Mouse (Mus musculus) adrenal gland, postnatal 25 days (tissue): ENCODE data around the gene Cd300ld4. TPM values are rescaled to one million over a fixed set of nuclear protein-coding genes. Genes with fewer than 3 reads are reported as not detected.
A peak's percentile ranks its signal among the peaks of the same experiment; 100 is the strongest.
"Not testable (repeated sequence)": the region's sequence is repeated elsewhere in the genome, so short reads cannot be mapped to it uniquely, and the experiment has no call there.

ENCODE experiments used
- DNase-seq: peaks from one replicate; pipeline ENCODE4 v3.0.0; 2021; ENCODE audit warnings: mixed read lengths
- long read RNA-seq: library from polyadenylated mRNA; stranded (forward); transcript quantifications from one replicate; pipeline ENCODE4 v2.0.0, GENCODE M21; 2021
- total RNA-seq: library from RNA; stranded (reverse); gene quantifications from 2 replicates; pipeline ENCODE4 v1.2.3, GENCODE M21; 2021

The Cd300ld4 gene
- total RNA-seq: not detected in 2 replicates
- long read RNA-seq: 0 reads

- not testable (repeated sequence) for DNase-seq
Measured at GRCm38 (mm10) chr11:115026912-115027311, at the start of gene Cd300ld4. Gene Cd300ld4, minus strand, starts transcription at chr11:115027012.

- DNase-seq: no peak
Measured at GRCm38 (mm10) chr11:115075859-115076258, 49.0 kb upstream of the Cd300ld4 start.

DNA sequence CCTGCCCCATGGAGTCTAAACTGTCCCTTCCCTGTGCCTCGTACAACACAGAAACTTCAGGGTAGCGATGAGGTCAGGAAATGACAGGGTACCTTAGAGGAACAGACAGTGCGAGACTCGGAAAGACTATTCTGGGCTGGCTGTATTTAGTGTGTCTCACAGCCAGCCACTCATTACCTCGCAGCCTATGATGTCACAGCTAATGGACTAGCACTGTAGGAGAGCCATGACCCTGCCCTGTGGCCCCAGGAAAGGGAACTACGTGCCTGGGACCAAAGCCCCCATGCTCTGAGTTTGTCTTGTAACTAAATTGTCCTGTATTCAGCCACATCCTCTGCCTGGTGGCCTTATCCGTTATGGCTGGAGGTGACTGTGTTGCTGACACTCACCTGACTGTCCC is 48.6 kb upstream of the Cd300ld4 start:
- no peak for DNase-seq

DNA sequence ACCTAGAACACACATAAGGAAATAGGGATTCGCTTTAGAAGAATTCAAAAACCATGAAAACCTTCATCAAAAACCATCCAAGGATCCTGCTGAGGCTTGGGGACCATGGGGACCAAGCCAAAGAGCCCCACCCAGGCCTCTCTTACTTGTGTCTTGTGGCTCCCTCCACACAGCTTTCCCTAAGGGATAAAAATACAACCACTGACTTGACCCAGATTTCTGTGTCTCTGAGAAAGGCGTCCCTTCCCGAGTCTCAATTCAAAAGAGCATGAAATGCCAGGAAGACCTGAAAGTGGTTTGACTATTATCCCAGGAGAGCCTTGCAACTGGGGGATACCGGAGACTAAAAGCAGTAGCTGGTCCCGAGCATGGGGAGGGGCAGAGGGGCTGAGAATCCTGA is 46.2 kb upstream of the Cd300ld4 start:
- no peak for DNase-seq

DNA sequence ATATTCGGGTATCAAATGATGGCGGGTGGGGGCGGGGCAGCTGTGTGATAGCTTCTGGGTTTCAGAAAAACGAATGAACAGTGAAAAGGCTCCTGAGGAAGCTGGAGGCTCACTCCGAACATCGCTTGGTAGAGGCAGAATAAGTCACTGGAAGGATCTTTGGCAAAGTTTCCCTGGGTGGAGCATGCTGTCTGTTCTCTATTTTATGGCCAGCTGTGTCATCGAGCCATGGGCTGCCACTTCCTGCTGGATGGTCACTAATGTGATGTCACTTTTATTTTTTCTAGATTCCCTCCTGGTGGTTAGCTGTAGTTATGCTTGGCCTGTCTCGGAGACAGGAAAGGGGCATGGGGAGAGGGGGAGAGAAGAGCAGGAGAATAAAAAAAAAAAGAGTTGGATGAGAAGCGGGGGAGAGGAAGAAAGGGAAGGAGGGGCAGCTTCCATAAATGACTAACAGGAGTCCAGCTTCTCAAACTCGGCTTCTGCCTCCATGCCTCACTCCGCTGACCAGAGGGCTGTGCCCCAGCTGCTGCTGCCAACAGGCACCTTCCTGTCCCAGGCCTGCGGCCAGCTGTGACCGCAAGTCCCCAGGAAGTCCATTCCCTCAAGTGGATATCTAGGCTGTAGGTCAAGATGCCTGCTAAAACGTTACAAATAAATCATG is 45.0 kb upstream of the Cd300ld4 start:
- DNase-seq: peak; percentile 71

DNA sequence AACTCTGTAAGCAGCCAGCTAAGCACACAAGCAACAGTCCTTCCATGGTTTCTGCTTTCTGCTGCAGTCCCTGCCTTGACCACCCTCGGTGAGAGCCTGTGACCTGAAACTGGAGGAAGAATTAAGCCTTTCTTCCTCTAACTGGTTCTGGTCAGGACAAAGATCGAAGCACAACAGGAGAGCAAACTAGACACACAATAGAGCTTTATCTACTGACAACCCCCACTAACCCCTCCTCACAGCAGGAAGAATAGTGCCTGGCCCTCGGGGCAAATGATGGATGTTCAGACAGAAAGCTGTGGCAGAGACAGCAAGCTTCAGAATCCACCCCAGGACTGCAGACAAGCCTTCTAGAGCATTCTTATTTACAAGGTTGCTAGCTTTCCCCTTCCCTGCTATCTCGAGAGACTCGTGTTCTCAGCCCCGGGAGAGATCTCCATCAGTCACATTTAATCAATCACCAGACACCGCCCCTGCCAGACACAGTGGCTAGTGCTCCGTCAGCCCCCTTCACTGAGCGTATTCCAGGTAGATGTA is 44.3 kb upstream of the Cd300ld4 start:
- no peak for DNase-seq

- DNase-seq: no peak
Measured at GRCm38 (mm10) chr11:115066768-115067167, 40.0 kb upstream of the Cd300ld4 start.

GRCm38 (mm10) chr11:115062077-115062476 is 35.3 kb upstream of the Cd300ld4 start, which contains the start of gene Cd300e:
Gene Cd300e, minus strand, starts transcription at chr11:115062177.
- DNase-seq: no peak

- no peak for DNase-seq
Measured at GRCm38 (mm10) chr11:115059797-115060196, 33.0 kb upstream of the Cd300ld4 start.

DNA sequence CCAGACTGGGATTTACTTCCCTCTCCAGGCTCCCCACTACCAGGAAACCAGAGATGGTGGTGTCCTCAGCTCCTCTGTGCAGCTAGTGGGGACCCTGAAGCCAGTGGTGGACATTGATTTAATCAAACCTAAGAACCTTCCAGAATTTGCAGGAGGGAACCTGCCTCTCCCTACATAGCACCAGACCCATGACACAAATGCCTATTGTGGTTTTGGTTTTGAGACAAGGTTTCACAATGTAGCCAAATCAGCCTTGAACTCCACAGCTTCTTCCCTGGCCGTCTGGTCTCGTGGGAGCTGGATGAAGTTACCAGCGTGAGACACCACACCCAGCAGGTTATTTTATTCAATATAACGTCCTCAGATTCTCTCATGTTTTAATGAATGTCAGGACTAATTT is 31.9 kb upstream of the Cd300ld4 start:
- DNase-seq: no peak

DNA sequence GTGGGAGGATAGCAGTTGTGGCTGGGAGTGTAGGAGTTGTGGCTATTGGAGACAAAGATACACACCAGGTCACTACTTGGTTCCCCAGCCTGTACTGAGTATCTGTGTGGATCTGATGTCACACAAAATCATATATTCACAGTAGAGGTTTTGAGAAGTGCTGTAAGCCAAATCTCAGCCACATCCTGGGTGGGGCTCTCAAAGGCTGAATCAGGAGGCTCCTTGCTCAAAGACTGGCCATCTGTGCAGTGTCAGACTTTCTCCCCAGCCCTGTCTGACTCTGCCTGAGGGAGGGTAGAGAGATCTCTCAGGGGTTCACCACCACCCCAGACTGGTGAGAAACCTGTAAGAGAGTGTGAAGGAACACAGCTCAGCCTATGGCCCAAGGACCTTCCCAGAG is 27.7 kb upstream of the Cd300ld4 start:
- DNase-seq: no peak

DNA sequence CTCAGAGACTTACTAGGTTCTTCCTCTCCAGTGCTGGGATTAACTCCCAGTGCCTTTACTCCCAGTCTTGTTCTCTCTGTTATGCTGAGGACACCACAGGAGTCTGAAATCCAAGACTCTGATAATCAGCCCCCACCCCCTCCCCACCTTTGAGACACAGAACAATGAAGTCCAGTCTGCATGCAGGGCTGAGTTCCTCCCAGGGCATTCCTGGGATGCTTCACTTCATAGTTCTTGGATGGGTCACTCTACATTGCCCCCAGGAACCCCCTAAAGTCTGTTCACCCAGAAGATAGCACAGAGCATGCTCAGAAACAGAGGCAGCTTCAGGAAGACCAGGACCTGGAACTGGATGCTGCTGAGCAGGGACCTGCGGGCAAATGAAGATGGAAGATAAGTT is 26.2 kb upstream of the Cd300ld4 start:
- no peak for DNase-seq

DNA sequence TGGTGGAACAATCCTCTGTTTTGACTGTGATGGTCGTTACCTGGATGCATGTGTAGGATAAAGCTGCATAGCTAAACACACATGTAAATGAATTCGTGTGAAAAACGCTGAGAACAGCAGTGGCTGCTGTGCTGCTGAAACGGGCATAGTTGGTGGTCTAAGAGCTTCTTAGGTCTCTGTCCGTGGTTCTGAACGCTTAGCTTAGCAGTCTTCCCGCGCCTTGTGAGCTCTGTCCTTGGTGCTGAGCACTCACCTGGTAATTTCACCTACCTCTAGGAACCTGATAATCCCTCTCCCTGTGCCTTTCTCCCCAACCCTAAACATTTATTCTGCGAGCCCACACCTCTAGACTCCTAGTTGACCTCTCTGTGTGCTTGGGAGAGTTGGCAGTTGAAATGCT is 25.4 kb upstream of the Cd300ld4 start:
- DNase-seq: peak; percentile 36

DNA sequence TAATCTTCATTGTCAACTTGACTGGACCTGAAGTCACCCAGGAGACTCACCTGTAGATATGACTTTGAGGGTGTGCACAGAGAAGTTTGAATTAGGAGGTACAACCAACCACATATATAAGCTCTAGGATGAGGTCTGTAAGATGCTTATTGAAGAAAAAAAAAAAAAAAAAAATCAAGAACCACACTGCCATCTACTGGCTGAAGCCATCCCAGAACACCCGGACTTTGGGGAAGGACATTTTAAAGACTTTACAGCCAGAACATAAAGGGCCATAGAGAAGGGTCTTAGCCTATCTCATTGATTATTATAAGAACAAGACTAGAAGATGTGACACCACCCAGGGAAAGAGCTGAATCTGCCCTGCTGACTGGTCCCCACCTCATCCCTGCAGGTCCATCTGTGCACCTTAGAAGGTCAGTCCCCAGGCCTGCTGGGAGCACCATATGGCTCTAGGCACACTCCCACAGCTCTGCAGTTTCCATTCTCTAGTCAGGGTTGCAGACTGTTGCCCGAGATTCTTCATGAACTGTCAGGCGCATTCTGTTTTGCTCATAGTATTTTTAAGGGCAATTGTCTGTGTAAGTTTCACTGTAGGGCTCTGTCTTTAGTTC is 22.6 kb upstream of the Cd300ld4 start:
- no peak for DNase-seq

- no peak for DNase-seq
Measured at GRCm38 (mm10) chr11:115048259-115048658, 21.4 kb upstream of the Cd300ld4 start, which contains the start of gene Cd300ld3. Gene Cd300ld3, minus strand, starts transcription at chr11:115048409.

- DNase-seq: not testable (repeated sequence)
Measured at GRCm38 (mm10) chr11:115037669-115038068, 10.9 kb upstream of the Cd300ld4 start, which contains the start of gene Cd300ld5. Gene Cd300ld5, minus strand, starts transcription at chr11:115037769.

DNA sequence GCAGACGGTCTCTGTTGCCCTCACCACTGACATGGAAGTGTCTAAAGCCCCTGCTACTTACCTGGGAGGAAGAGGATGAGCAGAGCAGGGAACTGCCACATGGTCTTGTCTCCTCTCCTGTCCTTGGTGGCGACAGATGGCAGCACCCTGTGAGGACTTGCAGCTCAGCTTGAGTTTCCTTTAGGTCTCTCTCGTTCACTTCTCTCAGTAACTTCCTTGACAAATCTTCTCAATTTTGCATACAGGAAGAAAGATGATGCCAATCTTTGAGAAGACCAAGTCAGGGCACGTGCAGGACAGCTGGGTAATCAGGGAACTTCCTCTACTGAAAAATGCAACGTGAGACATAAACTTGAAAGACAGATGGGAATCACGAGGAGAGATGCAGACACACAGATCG is 10.7 kb downstream of the Cd300ld4 start, which contains the start of gene Cd300ld2:
TSS of gene Cd300ld2 (minus strand) at position 101 of the 400 bp plus-strand sequence.
- DNase-seq: not testable (repeated sequence)

DNA sequence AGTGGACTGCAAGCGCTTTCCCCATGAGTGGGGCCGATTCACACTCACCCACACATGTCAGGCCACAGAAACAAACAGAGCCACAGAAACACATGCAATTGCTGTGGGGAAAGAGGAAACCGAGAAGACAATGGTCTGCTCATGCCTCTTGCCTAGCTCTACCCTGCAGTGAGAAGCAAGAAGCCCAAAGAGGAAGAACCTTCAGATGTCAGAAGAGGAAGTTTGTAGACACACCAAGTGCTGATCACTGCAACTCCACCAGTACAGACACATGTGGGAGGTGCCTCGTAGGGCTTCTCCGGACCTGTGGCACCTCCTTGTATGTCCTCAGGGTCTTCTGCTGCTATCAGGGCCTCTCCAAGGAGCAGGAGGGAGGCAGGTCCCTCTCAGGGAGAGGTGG is 22.7 kb downstream of the Cd300ld4 start:
- DNase-seq: no peak

GRCm38 (mm10) chr11:115001474-115002040 is 25.3 kb downstream of the Cd300ld4 start, which contains the start of gene Cd300c2:
Gene Cd300c2, minus strand, starts transcription at chr11:115001880.
- no peak for DNase-seq

DNA sequence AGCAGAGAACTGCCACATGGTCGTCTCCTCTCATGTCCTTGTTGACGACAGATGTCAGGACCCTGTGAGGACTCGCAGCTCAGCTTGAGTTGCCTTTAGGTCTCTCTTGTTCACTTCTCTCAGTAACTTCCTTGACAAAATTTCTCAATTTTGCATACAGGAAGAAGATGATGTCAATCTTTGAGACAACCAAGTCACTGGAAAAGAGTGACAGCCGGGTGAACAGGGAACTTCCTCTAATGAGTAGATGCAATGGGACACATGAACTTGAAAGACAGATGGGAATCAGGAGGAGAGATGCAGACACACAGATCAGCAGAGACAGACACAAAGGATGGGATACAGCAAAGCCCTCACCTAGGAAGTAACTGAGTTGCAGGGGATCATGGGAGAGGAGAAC is 37.0 kb downstream of the Cd300ld4 start, which contains the start of gene Cd300ld:
TSS of gene Cd300ld (minus strand) at position 130 of the 400 bp plus-strand sequence.
- DNase-seq: no peak

DNA sequence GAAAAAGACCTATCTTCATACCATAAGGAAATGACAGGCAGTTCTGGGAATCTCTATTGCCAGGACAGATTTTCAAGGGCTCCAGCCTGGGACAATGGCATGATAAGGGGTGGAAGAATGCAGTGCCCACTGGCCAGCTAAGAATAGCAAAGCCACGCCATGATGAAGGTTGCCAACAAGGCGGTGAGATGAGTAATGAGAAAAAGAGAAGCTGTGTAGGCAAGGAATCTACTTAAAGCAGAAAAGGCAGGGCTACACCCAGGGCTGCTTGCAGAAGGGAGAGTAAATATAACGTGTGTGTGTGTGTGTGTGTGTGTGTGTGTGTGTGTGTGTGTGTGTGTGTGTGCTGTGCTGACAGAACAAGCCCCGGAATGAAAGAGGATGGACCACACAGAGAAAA is 44.9 kb downstream of the Cd300ld4 start:
- DNase-seq: no peak

GRCm38 (mm10) chr11:114972726-114973125 is 54.1 kb downstream of the Cd300ld4 start:
- DNase-seq: no peak
